Comparison of ENCODE assay signal across 21 mouse cellular contexts in the genomic region with DNA sequence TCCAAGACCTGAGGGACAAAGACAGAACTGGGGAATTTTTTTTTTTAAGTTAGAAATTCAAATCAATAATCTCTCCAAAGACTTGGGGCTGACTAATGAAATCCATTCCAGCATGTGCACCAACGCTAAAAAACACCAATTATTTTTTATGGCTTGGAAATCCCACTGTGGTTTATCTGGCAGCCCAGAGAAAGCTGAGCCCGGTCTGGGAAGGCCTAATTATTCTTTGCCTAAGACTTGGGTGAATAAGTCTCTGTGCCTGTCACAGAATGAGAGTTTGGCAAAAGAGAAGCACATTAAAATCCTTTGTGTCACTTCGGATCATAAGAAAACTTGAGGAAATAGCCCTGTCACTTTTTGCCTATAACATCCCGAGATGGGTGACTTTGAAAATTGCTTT. TPM values are rescaled to one million over a fixed set of nuclear protein-coding genes. Genes with fewer than 3 reads are reported as not detected.
A peak's percentile ranks its signal among the peaks of the same experiment; 100 is the strongest.
DNase-seq lines count a peak whose midpoint lies in the region; ATAC-seq and TF ChIP-seq lines count a peak whose summit lies in the region.
"Had no signal": no experiment of that assay in that cellular context is flagged by ENCODE, and none has a peak within 500 bp of the region (broad histone marks: within the 10 kb centered on the region; RNA-seq: fewer than 3 reads in every experiment).

No protein-coding gene starts in this region.

- H3K27ac ChIP-seq in hindbrain, embryonic 13.5 days: 0 out of 2 replicates have a peak overlapping the region, but pooled peaks have one; percentile 42
- no peak overlapping the region for H3K27ac ChIP-seq in hindbrain, embryonic 16.5 days (ENCODE audit: low read depth, low read length)
- H3K27ac ChIP-seq in limb, embryonic 14.5 days (replicated peaks; ENCODE audit: low read depth, low read length): no peak overlapping the region
- H3K27ac ChIP-seq: heart, embryonic 10.5 days; hindbrain, postnatal 0 days; left cerebral cortex, adult 2 months; liver, embryonic 12.5 days had no signal

- no peak overlapping the region for H3K4me2 ChIP-seq in hindbrain, embryonic 13.5 days
- no peak overlapping the region for H3K4me2 ChIP-seq in hindbrain, embryonic 16.5 days (ENCODE audit: low read length)
- no peak overlapping the region; the same call in 1 of the 2 replicates for H3K4me2 ChIP-seq in limb, embryonic 14.5 days (replicated peaks; ENCODE audit: low read depth, low read length, severe bottlenecking)
- H3K4me2 ChIP-seq: liver, embryonic 12.5 days had no signal

- H3K9ac ChIP-seq in hindbrain, embryonic 13.5 days: no peak overlapping the region
- H3K9ac ChIP-seq in hindbrain, embryonic 16.5 days (ENCODE audit: low read depth, low read length): no peak overlapping the region
- H3K9ac ChIP-seq in limb, embryonic 14.5 days (ENCODE audit: low read depth, low read length, severe bottlenecking): no peak overlapping the region
- H3K9ac ChIP-seq: liver, embryonic 12.5 days had no signal

- ATAC-seq in hindbrain, embryonic 13.5 days (ENCODE audit: low FRiP score): no peak
- no peak for ATAC-seq in hindbrain, embryonic 16.5 days
- ATAC-seq in limb, embryonic 14.5 days (ENCODE audit: low FRiP score, low read depth): no peak
- ATAC-seq in activated CD4-positive, CD25-positive, alpha-beta regulatory T cell, adult 4 months: no peak
- ATAC-seq: hindbrain, postnatal 0 days; intestine, postnatal 0 days; liver, embryonic 12.5 days had no signal

- no peaks in the 10 kb centered on the region for H3K27me3 ChIP-seq in hindbrain, embryonic 13.5 days
- no peaks in the 10 kb centered on the region for H3K27me3 ChIP-seq in hindbrain, embryonic 16.5 days (replicated peaks; ENCODE audit: control insufficient read depth, insufficient read depth, low read length)
- no peaks in the 10 kb centered on the region for H3K27me3 ChIP-seq in limb, embryonic 14.5 days (ENCODE audit: control insufficient read depth, insufficient read depth, low read length)
- H3K27me3 ChIP-seq: liver, embryonic 12.5 days had no signal

- no peaks in the 10 kb centered on the region for H3K9me3 ChIP-seq in hindbrain, embryonic 13.5 days
- H3K9me3 ChIP-seq in hindbrain, embryonic 16.5 days (ENCODE audit: control insufficient read depth, low read length): no peaks in the 10 kb centered on the region
- no peaks in the 10 kb centered on the region for H3K9me3 ChIP-seq in limb, embryonic 14.5 days (ENCODE audit: control insufficient read depth, low read length)
- H3K9me3 ChIP-seq: heart, embryonic 10.5 days; liver, embryonic 12.5 days had no signal

- WGBS in hindbrain, embryonic 13.5 days: 55% methylated on average over 4 of the region's 4 CpGs
- WGBS in hindbrain, embryonic 16.5 days: 58% methylated on average over 4 of the region's 4 CpGs
- 16% methylated on average over 4 of the region's 4 CpGs for WGBS in limb, embryonic 14.5 days

- H3K4me3 ChIP-seq in hindbrain, embryonic 13.5 days: no peak overlapping the region
- no peak overlapping the region for H3K4me3 ChIP-seq in hindbrain, embryonic 16.5 days (ENCODE audit: low read length)
- no peak overlapping the region for H3K4me3 ChIP-seq in limb, embryonic 14.5 days (replicated peaks; ENCODE audit: low read length)
- H3K4me3 ChIP-seq: heart, embryonic 10.5 days; left cerebral cortex, adult 2 months; liver, embryonic 12.5 days had no signal

- peaks cover 15% of the 10 kb centered on the region; the same call in 1 of the 2 replicates for H3K4me1 ChIP-seq in hindbrain, embryonic 13.5 days (replicated peaks)
- no peaks in the 10 kb centered on the region for H3K4me1 ChIP-seq in hindbrain, embryonic 16.5 days (ENCODE audit: control insufficient read depth, insufficient read depth, low read depth, low read length)
- peaks cover 9% of the 10 kb centered on the region; the same call in 1 of the 2 replicates for H3K4me1 ChIP-seq in limb, embryonic 14.5 days (ENCODE audit: control insufficient read depth, insufficient read depth, low read length)
- H3K4me1 ChIP-seq: heart, embryonic 10.5 days; liver, embryonic 12.5 days had no signal

- TF ChIP-seq POLR2A in limb, embryonic 14.5 days (IDR thresholded peaks at IDR 0.05; ENCODE audit: borderline replicate concordance, extremely low read depth, insufficient read depth, insufficient read length): no peak

- DNase-seq in Muller cell, postnatal 12 days (ENCODE audit: inconsistent ontology term): peak; percentile 75
- DNase-seq in fibroblast of lung, adult 2 months (ENCODE audit: low read depth): peak; percentile 45
- DNase-seq in limb, embryonic 14.5 days (ENCODE audit: low spot score): peak; percentile 33
- DNase-seq in adrenal gland, adult (ENCODE audit: inconsistent age in 2 of 2, low spot score in 1 of 2): no peak
- DNase-seq in spleen, postnatal 10 days (ENCODE audit: low spot score in 2 of 2): no peak
- DNase-seq: adrenal gland, postnatal 10 days; cerebellum, adult 8-10 months; kidney, postnatal 36 days; layer of hippocampus, adult 9-11 months; lung, adult 18-20 months; lung, postnatal 10 days; thymus, adult 2 months; thymus, postnatal 4 days had no signal

- H3K36me3 ChIP-seq in hindbrain, embryonic 13.5 days: no peaks in the 10 kb centered on the region
- H3K36me3 ChIP-seq in hindbrain, embryonic 16.5 days (ENCODE audit: control insufficient read depth, insufficient read depth, low read length): no peaks in the 10 kb centered on the region
- no peaks in the 10 kb centered on the region for H3K36me3 ChIP-seq in limb, embryonic 14.5 days (ENCODE audit: control insufficient read depth, insufficient read depth, low read length)
- H3K36me3 ChIP-seq: heart, embryonic 10.5 days; liver, embryonic 12.5 days had no signal

RNA-seq across cellular contexts. Expression of a gene that starts 41.3 kb away (rescaled TPM):
- polyA plus RNA-seq in hindbrain, embryonic 13.5 days (2015; fragmentation: Nextera tagmentation; extraction: Ambion mirVana): 12.7 and 13.2 TPM in 2 replicates
- 9.6 and 12.4 TPM in 2 replicates for polyA plus RNA-seq in hindbrain, embryonic 16.5 days (2015; fragmentation: Nextera tagmentation; extraction: Ambion mirVana)
- polyA plus RNA-seq in limb, embryonic 14.5 days (2012; rRNA removed): 9.0 and 10.6 TPM in 2 replicates
- polyA plus RNA-seq in limb, embryonic 14.5 days (2014; fragmentation: Nextera tagmentation; extraction: Ambion mirVana): 12.7 and 12.9 TPM in 2 replicates
- 10 to 100 TPM; 11.0 to 11.3 TPM for polyA plus RNA-seq in activated CD4-positive, CD25-positive, alpha-beta regulatory T cell, adult 4 months (2017; shearing (Covaris generic))

RNA-seq across cellular contexts. Expression of a gene that starts 41.4 kb away (rescaled TPM):
- 14.7 and 15.6 TPM in 2 replicates for polyA plus RNA-seq in hindbrain, embryonic 13.5 days (2015; fragmentation: Nextera tagmentation; extraction: Ambion mirVana)
- 12.4 and 13.2 TPM in 2 replicates for polyA plus RNA-seq in hindbrain, embryonic 16.5 days (2015; fragmentation: Nextera tagmentation; extraction: Ambion mirVana)
- 8.4 and 9.9 TPM in 2 replicates for polyA plus RNA-seq in limb, embryonic 14.5 days (2012; rRNA removed)
- 13.8 and 14.5 TPM in 2 replicates for polyA plus RNA-seq in limb, embryonic 14.5 days (2014; fragmentation: Nextera tagmentation; extraction: Ambion mirVana)
- polyA plus RNA-seq in activated CD4-positive, CD25-positive, alpha-beta regulatory T cell, adult 4 months (2017; shearing (Covaris generic)): 1 to 10 TPM; 7.4 to 7.6 TPM

RNA-seq across cellular contexts. Expression of a gene that starts 58.6 kb away (rescaled TPM):
- polyA plus RNA-seq in hindbrain, embryonic 13.5 days (2015; fragmentation: Nextera tagmentation; extraction: Ambion mirVana): 38.9 and 43.3 TPM in 2 replicates
- polyA plus RNA-seq in hindbrain, embryonic 16.5 days (2015; fragmentation: Nextera tagmentation; extraction: Ambion mirVana): 33.2 and 34.1 TPM in 2 replicates
- polyA plus RNA-seq in limb, embryonic 14.5 days (2012; rRNA removed): 12.1 and 22.1 TPM in 2 replicates
- 34.7 and 37.6 TPM in 2 replicates for polyA plus RNA-seq in limb, embryonic 14.5 days (2014; fragmentation: Nextera tagmentation; extraction: Ambion mirVana)
- polyA plus RNA-seq in activated CD4-positive, CD25-positive, alpha-beta regulatory T cell, adult 4 months (2017; shearing (Covaris generic)): 10 to 100 TPM; 50.7 to 51.6 TPM

Comparison
In these comparisons a context has a peak if more than half of its experiments do, and no peak if none do; other contexts are left out.
1. DNase-seq: peak in Muller cell, postnatal 12 days (single experiment), fibroblast of lung, adult 2 months (single experiment) and limb, embryonic 14.5 days (single experiment); none in adrenal gland, adult (0 of 2) and spleen, postnatal 10 days (0 of 2).